Mouse (Mus musculus): ENCODE measurements around the gene Ap4s1. TPM values are rescaled to one million over a fixed set of nuclear protein-coding genes. Genes with fewer than 3 reads are reported as not detected.

The Ap4s1 gene
- polyA plus RNA-seq, 1 experiment from 2014 or later: 27.6 TPM

Other genes starting within 250 kb of the Ap4s1 start
- 0.94 and 1.8 TPM in 2 replicates for gene Coch, start 97.7 kb upstream of the Ap4s1 start, polyA plus RNA-seq (2015; fragmentation: Nextera tagmentation; extraction: Ambion mirVana)
- 37.3 and 40.0 TPM in 2 replicates for gene Strn3, start 864 bp downstream of the Ap4s1 start, polyA plus RNA-seq (2015; fragmentation: Nextera tagmentation; extraction: Ambion mirVana)
- 28.7 and 32.0 TPM in 2 replicates for gene Hectd1, start 138.5 kb downstream of the Ap4s1 start, polyA plus RNA-seq (2015; fragmentation: Nextera tagmentation; extraction: Ambion mirVana)

Measured in heart, embryonic 13.5 days (tissue).